In the genomic region with DNA sequence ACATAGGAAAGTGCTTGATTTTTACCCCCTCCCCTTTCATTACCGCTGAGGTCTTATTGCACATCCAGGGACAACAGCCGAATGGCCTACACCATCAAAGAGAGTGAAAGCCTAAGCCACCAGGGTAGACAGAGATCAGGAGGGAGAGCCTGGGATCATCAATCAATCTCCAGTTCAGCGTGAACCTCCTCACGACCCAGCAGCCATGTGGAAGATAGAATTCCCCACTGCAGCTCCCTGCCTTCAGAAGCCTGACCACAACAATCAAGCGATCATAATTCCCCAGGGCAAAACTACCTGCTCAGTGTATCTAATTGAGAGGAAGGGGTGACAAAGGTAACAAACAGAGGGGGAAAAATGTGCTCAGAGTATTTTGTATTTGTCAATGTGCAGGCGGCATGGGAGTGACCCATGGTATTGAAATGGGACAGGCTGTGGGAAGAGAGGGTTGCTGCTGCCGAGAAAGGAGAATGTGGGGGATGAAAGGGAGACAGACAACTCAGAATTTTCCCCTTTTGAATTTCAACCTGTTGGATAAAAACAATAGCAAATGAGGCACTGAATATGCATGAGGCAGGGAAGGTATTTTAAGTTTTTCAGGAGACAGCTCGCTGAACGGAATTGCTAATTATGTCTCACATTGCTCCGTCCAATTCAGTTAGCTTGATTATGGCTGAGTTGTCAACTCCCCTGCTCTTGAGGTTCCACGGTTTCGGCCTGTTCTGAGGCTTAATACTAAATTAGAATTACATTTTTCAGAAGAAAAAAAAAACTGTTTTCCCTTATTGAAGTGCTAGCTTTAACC, we compare ENCODE assay signal across 11 mouse cellular contexts.
A peak's percentile ranks its signal among the peaks of the same experiment; 100 is the strongest.
DNase-seq lines count a peak whose midpoint lies in the region; ATAC-seq and TF ChIP-seq lines count a peak whose summit lies in the region.
"Had no signal": no experiment of that assay in that cellular context is flagged by ENCODE, and none has a peak within 500 bp of the region (broad histone marks: within the 10 kb centered on the region; RNA-seq: fewer than 3 reads in every experiment).

No protein-coding gene starts in this region.

- DNase-seq in heart, adult 2 months, result no peak
- DNase-seq in embryo, embryonic 10 days (ENCODE audit: low spot score), result peak; percentile 42
- peak; percentile 34 for DNase-seq in midbrain, postnatal 0 days (ENCODE audit: low spot score)
- DNase-seq in B cell, adult 2 months, result no peak
- DNase-seq in cerebellum, adult 11 months, result no peak
- no peak for DNase-seq in adipocyte (ENCODE audit: low spot score)
- DNase-seq: cerebellum, adult 18-20 months had no signal

- no peak overlapping the region for H3K27ac ChIP-seq in heart, embryonic 16.5 days (ENCODE audit: low read length)
- H3K27ac ChIP-seq in heart, adult 2 months, result no peak overlapping the region
- H3K27ac ChIP-seq in hindbrain, embryonic 12.5 days, result no peak overlapping the region
- H3K27ac ChIP-seq in midbrain, postnatal 0 days (ENCODE audit: low read depth, low read length), result no peak overlapping the region
- H3K27ac ChIP-seq: liver, embryonic 15.5 days had no signal

- H3K9ac ChIP-seq in heart, embryonic 16.5 days (ENCODE audit: low read length), result no peak overlapping the region
- H3K9ac ChIP-seq in heart, adult 2 months (ENCODE audit: low read depth, low read length), result no peak overlapping the region
- H3K9ac ChIP-seq in hindbrain, embryonic 12.5 days, result no peak overlapping the region
- no peak overlapping the region for H3K9ac ChIP-seq in midbrain, postnatal 0 days (replicated peaks; ENCODE audit: low read length, poor library complexity, severe bottlenecking)
- H3K9ac ChIP-seq: liver, embryonic 15.5 days had no signal

- H3K27me3 ChIP-seq in heart, embryonic 16.5 days (ENCODE audit: control insufficient read depth, insufficient read depth, low read length), result no peaks in the 10 kb centered on the region
- H3K27me3 ChIP-seq in heart, adult 2 months (ENCODE audit: control insufficient read depth, insufficient read depth, low read length), result no peaks in the 10 kb centered on the region
- H3K27me3 ChIP-seq in hindbrain, embryonic 12.5 days, result no peaks in the 10 kb centered on the region
- no peaks in the 10 kb centered on the region for H3K27me3 ChIP-seq in midbrain, postnatal 0 days (ENCODE audit: insufficient read depth, low read length)
- H3K27me3 ChIP-seq: liver, embryonic 15.5 days had no signal

- H3K79me2 ChIP-seq in heart, adult 2 months (replicated peaks; ENCODE audit: control insufficient read depth, insufficient read depth, low read length), result no peaks in the 10 kb centered on the region

- peaks cover 4% of the 10 kb centered on the region for H3K4me1 ChIP-seq in heart, embryonic 16.5 days (ENCODE audit: control insufficient read depth, insufficient read depth, low read length)
- no peaks in the 10 kb centered on the region for H3K4me1 ChIP-seq in heart, adult 2 months (ENCODE audit: control insufficient read depth, insufficient read depth, low read length)
- H3K4me1 ChIP-seq in hindbrain, embryonic 12.5 days, result peaks cover 12% of the 10 kb centered on the region
- no peaks in the 10 kb centered on the region for H3K4me1 ChIP-seq in midbrain, postnatal 0 days (ENCODE audit: insufficient read depth, low read length)
- H3K4me1 ChIP-seq: liver, embryonic 15.5 days had no signal

- no peak overlapping the region for H3K4me3 ChIP-seq in heart, embryonic 16.5 days (ENCODE audit: low read length)
- H3K4me3 ChIP-seq in heart, adult 2 months, result no peak overlapping the region
- H3K4me3 ChIP-seq in hindbrain, embryonic 12.5 days, result no peak overlapping the region
- no peak overlapping the region for H3K4me3 ChIP-seq in midbrain, postnatal 0 days (ENCODE audit: low read depth, low read length)
- H3K4me3 ChIP-seq: liver, embryonic 15.5 days had no signal

- ATAC-seq in heart, embryonic 16.5 days (replicated peaks; ENCODE audit: extremely low read depth, insufficient read depth, low FRiP score), result no peak
- peak; percentile 71 for ATAC-seq in hindbrain, embryonic 12.5 days (ENCODE audit: low FRiP score)
- ATAC-seq in midbrain, postnatal 0 days (ENCODE audit: low FRiP score), result no peak
- ATAC-seq: CD4-positive, CD25-positive, alpha-beta regulatory T cell, adult 4 months had no signal

- no peaks in the 10 kb centered on the region for H3K9me3 ChIP-seq in heart, embryonic 16.5 days (replicated peaks; ENCODE audit: control insufficient read depth, low read length)
- no peaks in the 10 kb centered on the region for H3K9me3 ChIP-seq in hindbrain, embryonic 12.5 days (replicated peaks)
- H3K9me3 ChIP-seq in midbrain, postnatal 0 days (ENCODE audit: low read length), result no peaks in the 10 kb centered on the region
- H3K9me3 ChIP-seq: liver, embryonic 15.5 days had no signal

- no peak for TF ChIP-seq EP300 in heart, adult 2 months (IDR thresholded peaks at IDR 0.05; ENCODE audit: insufficient read depth, low read depth, low read length)

- TF ChIP-seq CTCF in heart, adult 2 months (IDR thresholded peaks at IDR 0.05), result no peak
- TF ChIP-seq CTCF in midbrain, postnatal 0 days (IDR thresholded peaks at IDR 0.05), result no peak

- no peak for TF ChIP-seq POLR2A in heart, adult 2 months (IDR thresholded peaks at IDR 0.05; ENCODE audit: insufficient read depth, low read depth, low read length)

- 28% methylated on average over 12 of the region's 12 CpGs for WGBS in heart, embryonic 16.5 days
- WGBS in heart, adult 2 months, result 34% methylated on average over 12 of the region's 12 CpGs
- WGBS in hindbrain, embryonic 12.5 days, result 15% methylated on average over 12 of the region's 12 CpGs
- WGBS in midbrain, postnatal 0 days, result 25% methylated on average over 12 of the region's 12 CpGs

- H3K36me3 ChIP-seq in heart, embryonic 16.5 days (ENCODE audit: control insufficient read depth, insufficient read depth), result no peaks in the 10 kb centered on the region
- H3K36me3 ChIP-seq in heart, adult 2 months (ENCODE audit: control insufficient read depth, insufficient read depth, low read length), result no peaks in the 10 kb centered on the region
- no peaks in the 10 kb centered on the region for H3K36me3 ChIP-seq in hindbrain, embryonic 12.5 days
- H3K36me3 ChIP-seq in midbrain, postnatal 0 days (ENCODE audit: insufficient read depth, low read length), result no peaks in the 10 kb centered on the region
- H3K36me3 ChIP-seq: liver, embryonic 15.5 days had no signal

- intact Hi-C loops in heart, adult 2 months (cut with DNase I), result no loop called here

- H3K4me2 ChIP-seq in heart, embryonic 16.5 days (ENCODE audit: low read depth, low read length), result peak overlapping the region; percentile 38
- H3K4me2 ChIP-seq in hindbrain, embryonic 12.5 days (replicated peaks), result peak overlapping the region; percentile 24
- H3K4me2 ChIP-seq in midbrain, postnatal 0 days (ENCODE audit: low read depth, low read length, poor library complexity, severe bottlenecking), result peak overlapping the region; percentile 2; the same call in 1 of the 2 replicates
- H3K4me2 ChIP-seq: liver, embryonic 15.5 days had no signal

Comparison
In these comparisons a context has a peak if more than half of its experiments do, and no peak if none do; other contexts are left out.
1. DNase-seq: peak in embryo, embryonic 10 days (single experiment) and midbrain, postnatal 0 days (single experiment); none in heart, adult 2 months (0 of 2), B cell, adult 2 months (0 of 2), cerebellum, adult 11 months (single experiment) and adipocyte (single experiment).
2. Peak in every context shown above with its lines, with median percentiles within 50 percentile points of each other: H3K4me2 ChIP-seq.